Mouse (Mus musculus): ENCODE results near the gene Rbck1. TPM values are rescaled to one million over a fixed set of nuclear protein-coding genes. Genes with fewer than 3 reads are reported as not detected.
A peak's percentile ranks its signal among the peaks of the same experiment; 100 is the strongest.

Rbck1 gene
- polyA plus RNA-seq, 1 experiment, result 76.2 TPM

- TF ChIP-seq CTCF (IDR thresholded peaks at IDR 0.05; ENCODE audit: control insufficient read depth, insufficient read depth, insufficient replicate concordance, low read depth, low read length), result no peak
- no peak for TF ChIP-seq POLR2A (IDR thresholded peaks at IDR 0.05; ENCODE audit: control insufficient read depth, low read depth, low read length)
- Histone ChIP-seq H3K4me3 (ENCODE audit: control insufficient read depth, low read depth, low read length) (no peak overlapping the region), H3K27me3 (ENCODE audit: control insufficient read depth, insufficient read depth, low read length) (no peaks in the 10 kb centered on the region), H3K4me1 (ENCODE audit: control insufficient read depth, insufficient read depth, low read length) (no peaks in the 10 kb centered on the region; the same call in 1 of the 2 replicates), H3K36me3 (ENCODE audit: control insufficient read depth, insufficient read depth, low read length) (no peaks in the 10 kb centered on the region), H3K27ac (ENCODE audit: control insufficient read depth, insufficient read depth, low read depth, low read length) (no peak overlapping the region)
These were observed 17.5 kb upstream of the Rbck1 start for GRCm38 (mm10) chr2:152349842-152350540.

GRCm38 (mm10) chr2:152349205-152349604 lies 16.8 kb upstream of the Rbck1 start:
- H3K4me1 ChIP-seq (ENCODE audit: control insufficient read depth, insufficient read depth, low read length), result peaks cover 2% of the 10 kb centered on the region
- H3K36me3 ChIP-seq (ENCODE audit: control insufficient read depth, insufficient read depth, low read length), result no peaks in the 10 kb centered on the region
- no peak overlapping the region for H3K4me3 ChIP-seq (ENCODE audit: control insufficient read depth, low read depth, low read length)
- no peaks in the 10 kb centered on the region for H3K27me3 ChIP-seq (ENCODE audit: control insufficient read depth, insufficient read depth, low read length)
- no peak overlapping the region for H3K27ac ChIP-seq (ENCODE audit: control insufficient read depth, insufficient read depth, low read depth, low read length)
- TF ChIP-seq POLR2A (IDR thresholded peaks at IDR 0.05; ENCODE audit: control insufficient read depth, low read depth, low read length), result no peak
- no peak for TF ChIP-seq CTCF (IDR thresholded peaks at IDR 0.05; ENCODE audit: control insufficient read depth, insufficient read depth, insufficient replicate concordance, low read depth, low read length)

- Histone ChIP-seq H3K4me3 (ENCODE audit: control insufficient read depth, low read depth, low read length) (no peak overlapping the region), H3K4me1 (ENCODE audit: control insufficient read depth, insufficient read depth, low read length) (peaks cover 4% of the 10 kb centered on the region), H3K36me3 (ENCODE audit: control insufficient read depth, insufficient read depth, low read length) (no peaks in the 10 kb centered on the region), H3K27ac (ENCODE audit: control insufficient read depth, insufficient read depth, low read depth, low read length) (no peak overlapping the region), H3K27me3 (ENCODE audit: control insufficient read depth, insufficient read depth, low read length) (peaks cover 3% of the 10 kb centered on the region; the same call in 1 of the 2 replicates)
- no peak for TF ChIP-seq POLR2A (IDR thresholded peaks at IDR 0.05; ENCODE audit: control insufficient read depth, low read depth, low read length)
- no peak for TF ChIP-seq CTCF (IDR thresholded peaks at IDR 0.05; ENCODE audit: control insufficient read depth, insufficient read depth, insufficient replicate concordance, low read depth, low read length)
These were observed 15.3 kb upstream of the Rbck1 start for GRCm38 (mm10) chr2:152347722-152348121.

GRCm38 (mm10) chr2:152346776-152347465 lies 14.5 kb upstream of the Rbck1 start:
- Histone ChIP-seq H3K27ac (ENCODE audit: control insufficient read depth, insufficient read depth, low read depth, low read length) (no peak overlapping the region), H3K4me3 (ENCODE audit: control insufficient read depth, low read depth, low read length) (no peak overlapping the region), H3K4me1 (ENCODE audit: control insufficient read depth, insufficient read depth, low read length) (peaks cover 4% of the 10 kb centered on the region), H3K27me3 (ENCODE audit: control insufficient read depth, insufficient read depth, low read length) (peaks cover 3% of the 10 kb centered on the region; the same call in 1 of the 2 replicates), H3K36me3 (ENCODE audit: control insufficient read depth, insufficient read depth, low read length) (no peaks in the 10 kb centered on the region)
- no peak for TF ChIP-seq POLR2A (IDR thresholded peaks at IDR 0.05; ENCODE audit: control insufficient read depth, low read depth, low read length)
- TF ChIP-seq CTCF (IDR thresholded peaks at IDR 0.05; ENCODE audit: control insufficient read depth, insufficient read depth, insufficient replicate concordance, low read depth, low read length), result no peak

GRCm38 (mm10) chr2:152345393-152345792 lies 12.9 kb upstream of the Rbck1 start:
- Histone ChIP-seq H3K27ac (ENCODE audit: control insufficient read depth, insufficient read depth, low read depth, low read length) (no peak overlapping the region), H3K4me1 (ENCODE audit: control insufficient read depth, insufficient read depth, low read length) (peaks cover 4% of the 10 kb centered on the region), H3K4me3 (ENCODE audit: control insufficient read depth, low read depth, low read length) (no peak overlapping the region), H3K27me3 (ENCODE audit: control insufficient read depth, insufficient read depth, low read length) (peaks cover 3% of the 10 kb centered on the region; the same call in 1 of the 2 replicates), H3K36me3 (ENCODE audit: control insufficient read depth, insufficient read depth, low read length) (no peaks in the 10 kb centered on the region)
- no peak for TF ChIP-seq CTCF (IDR thresholded peaks at IDR 0.05; ENCODE audit: control insufficient read depth, insufficient read depth, insufficient replicate concordance, low read depth, low read length)
- no peak for TF ChIP-seq POLR2A (IDR thresholded peaks at IDR 0.05; ENCODE audit: control insufficient read depth, low read depth, low read length)

GRCm38 (mm10) chr2:152344909-152345308 lies 12.5 kb upstream of the Rbck1 start:
- Histone ChIP-seq H3K27me3 (ENCODE audit: control insufficient read depth, insufficient read depth, low read length) (peaks cover 3% of the 10 kb centered on the region; the same call in 1 of the 2 replicates), H3K27ac (ENCODE audit: control insufficient read depth, insufficient read depth, low read depth, low read length) (no peak overlapping the region), H3K4me1 (ENCODE audit: control insufficient read depth, insufficient read depth, low read length) (peaks cover 4% of the 10 kb centered on the region), H3K36me3 (ENCODE audit: control insufficient read depth, insufficient read depth, low read length) (no peaks in the 10 kb centered on the region), H3K4me3 (ENCODE audit: control insufficient read depth, low read depth, low read length) (no peak overlapping the region)
- TF ChIP-seq CTCF (IDR thresholded peaks at IDR 0.05; ENCODE audit: control insufficient read depth, insufficient read depth, insufficient replicate concordance, low read depth, low read length) (no peak), POLR2A (IDR thresholded peaks at IDR 0.05; ENCODE audit: control insufficient read depth, low read depth, low read length) (no peak)

GRCm38 (mm10) chr2:152344361-152344760 lies 11.9 kb upstream of the Rbck1 start:
- Histone ChIP-seq H3K27me3 (ENCODE audit: control insufficient read depth, insufficient read depth, low read length) (peaks cover 3% of the 10 kb centered on the region; the same call in 1 of the 2 replicates), H3K4me1 (ENCODE audit: control insufficient read depth, insufficient read depth, low read length) (peaks cover 4% of the 10 kb centered on the region), H3K36me3 (ENCODE audit: control insufficient read depth, insufficient read depth, low read length) (no peaks in the 10 kb centered on the region), H3K27ac (ENCODE audit: control insufficient read depth, insufficient read depth, low read depth, low read length) (no peak overlapping the region), H3K4me3 (ENCODE audit: control insufficient read depth, low read depth, low read length) (peak overlapping the region; percentile 84)
- TF ChIP-seq POLR2A (IDR thresholded peaks at IDR 0.05; ENCODE audit: control insufficient read depth, low read depth, low read length) (no peak), CTCF (IDR thresholded peaks at IDR 0.05; ENCODE audit: control insufficient read depth, insufficient read depth, insufficient replicate concordance, low read depth, low read length) (no peak)
